Mouse (Mus musculus) mouse trophoblast stem cell (cell line): ENCODE measurements around the gene Cpt1c.

Source experiments
- in situ Hi-C, 2 experiments: fragments of 300-500 bp; cut with MseI, MboI; formaldehyde crosslinking; loops; 2 replicates in 1 of 2; 3 replicates in 1 of 2; pipeline ENCODE4 v1.15.1; 2025

Gene Cpt1c

DNA sequence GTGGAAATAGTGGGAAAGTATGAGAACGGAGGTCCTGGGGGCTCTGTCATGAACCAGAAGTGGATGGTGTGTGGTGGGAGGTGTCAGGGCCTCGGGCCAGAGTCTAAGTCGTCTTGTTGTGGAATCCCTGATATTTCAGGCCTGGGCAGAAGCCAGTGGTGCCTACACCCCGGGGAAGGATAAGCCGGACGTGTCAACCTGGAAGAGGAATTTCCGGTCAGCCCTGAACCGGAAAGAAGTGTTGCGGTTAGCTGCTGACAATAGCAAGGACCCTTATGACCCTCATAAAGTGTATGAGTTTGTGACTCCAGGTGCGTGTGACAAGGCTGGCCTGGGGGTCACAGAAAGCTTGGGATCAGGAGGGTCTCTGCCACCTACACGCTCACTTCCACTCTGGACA lies 25.1 kb upstream of the Cpt1c start:
- in situ Hi-C loops = no loop called here

DNA sequence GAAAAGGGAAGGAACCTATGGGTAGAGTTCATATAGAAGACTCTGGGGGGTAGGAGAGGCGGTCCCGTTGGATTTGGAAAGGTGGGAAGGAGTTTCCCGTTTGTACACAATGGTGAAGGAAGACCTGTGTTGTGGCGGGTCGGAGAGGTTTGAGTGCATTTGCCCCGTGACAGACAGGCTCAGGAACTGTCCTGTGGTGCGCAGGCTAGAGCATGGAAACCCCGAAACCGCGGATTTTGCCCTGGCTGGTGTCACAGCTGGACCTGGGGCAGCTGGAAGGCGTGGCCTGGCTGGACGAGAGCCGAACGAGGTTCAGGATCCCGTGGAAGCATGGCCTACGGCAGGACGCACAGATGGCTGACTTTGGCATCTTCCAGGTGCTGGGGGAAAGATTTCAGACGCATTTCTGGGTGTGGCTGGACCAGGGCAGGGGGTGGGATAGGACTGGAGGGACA lies 23.9 kb upstream of the Cpt1c start, which contains the start of gene Bcl2l12:
Bcl2l12 (minus strand) TSS at position 212 of the 455 bp plus-strand sequence.
- in situ Hi-C loops = no loop called here

DNA sequence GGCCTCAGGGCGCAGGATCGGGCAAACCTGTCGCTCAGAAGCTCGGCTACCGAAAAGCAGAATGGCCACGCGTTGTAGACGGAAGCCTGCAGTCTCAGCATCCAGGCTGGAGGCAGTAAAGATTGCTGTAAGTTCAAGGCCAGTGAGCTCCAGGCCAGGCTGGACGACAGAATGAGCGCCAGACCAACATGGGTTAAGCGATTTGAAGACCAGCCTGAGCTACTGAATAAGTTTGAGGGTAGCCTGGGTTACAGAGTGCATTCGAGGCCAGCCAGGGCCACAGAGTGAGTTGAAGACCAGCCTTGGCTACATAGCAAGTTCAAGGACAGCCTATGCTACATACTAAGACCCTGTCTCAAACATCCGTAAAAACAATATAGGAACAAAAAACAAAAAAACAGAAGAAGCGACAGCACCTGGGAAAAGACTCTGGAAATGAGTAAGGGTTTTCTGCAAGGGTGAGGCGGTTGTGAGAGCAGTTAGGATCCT lies 23.3 kb upstream of the Cpt1c start:
- in situ Hi-C loops = no loop called here

DNA sequence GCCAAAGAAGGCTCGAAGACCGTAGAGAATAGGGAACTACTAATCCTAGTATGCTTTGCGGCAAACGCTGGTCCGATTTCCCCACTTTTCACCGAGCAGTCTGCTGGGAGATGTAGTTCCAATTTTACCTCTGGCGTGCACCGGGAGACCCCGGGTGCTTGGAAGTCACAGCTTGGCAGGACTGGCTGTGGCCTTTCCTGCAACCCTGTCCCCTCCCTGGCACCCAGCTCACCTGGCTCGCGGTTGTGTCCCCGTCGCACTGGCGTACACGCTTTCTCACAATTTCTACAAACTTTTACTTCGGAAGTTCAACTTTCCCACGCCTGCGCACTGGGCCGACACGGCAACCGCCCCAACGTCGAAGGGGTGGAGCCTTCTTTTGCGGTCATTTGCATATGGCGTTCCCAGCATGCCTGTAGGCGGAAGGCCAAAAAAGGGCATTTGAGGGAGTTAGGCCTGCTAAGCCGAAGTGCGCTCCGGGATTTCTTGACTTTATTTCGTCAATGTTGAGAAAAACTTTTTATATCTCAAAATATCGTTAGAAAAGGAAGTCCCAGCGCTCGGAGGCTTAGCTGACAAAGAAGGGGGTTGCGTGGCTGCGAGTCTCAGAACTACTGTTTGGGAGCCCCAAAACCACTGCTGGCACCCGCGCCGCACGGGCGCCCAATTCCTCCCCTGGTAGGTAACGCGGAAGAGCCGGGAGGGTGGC lies 22.7 kb upstream of the Cpt1c start, which contains the start of gene Irf3:
Irf3 (plus strand) TSS at position 418 of the 709 bp plus-strand sequence.
- in situ Hi-C loops = no loop called here

DNA sequence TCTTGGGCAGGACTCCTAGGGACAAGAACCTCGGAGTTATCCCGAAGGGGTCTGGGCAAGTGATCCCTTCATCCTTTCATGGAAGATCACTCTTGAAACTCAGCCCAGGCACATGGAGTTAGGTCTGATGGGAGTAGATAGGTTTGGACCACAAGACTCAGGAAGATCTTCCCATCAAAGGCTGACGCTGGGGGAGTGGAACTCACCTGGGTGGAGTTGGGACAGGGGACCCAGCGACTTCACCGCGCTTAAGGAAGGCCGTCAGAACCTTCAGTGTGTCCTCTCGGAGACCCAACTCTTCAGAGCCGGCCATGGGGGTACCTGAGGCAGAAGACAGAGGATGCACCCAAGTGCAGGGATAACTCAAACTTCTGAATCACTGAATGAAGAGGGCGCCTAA lies 22.0 kb upstream of the Cpt1c start:
- in situ Hi-C loops = no loop called here

DNA sequence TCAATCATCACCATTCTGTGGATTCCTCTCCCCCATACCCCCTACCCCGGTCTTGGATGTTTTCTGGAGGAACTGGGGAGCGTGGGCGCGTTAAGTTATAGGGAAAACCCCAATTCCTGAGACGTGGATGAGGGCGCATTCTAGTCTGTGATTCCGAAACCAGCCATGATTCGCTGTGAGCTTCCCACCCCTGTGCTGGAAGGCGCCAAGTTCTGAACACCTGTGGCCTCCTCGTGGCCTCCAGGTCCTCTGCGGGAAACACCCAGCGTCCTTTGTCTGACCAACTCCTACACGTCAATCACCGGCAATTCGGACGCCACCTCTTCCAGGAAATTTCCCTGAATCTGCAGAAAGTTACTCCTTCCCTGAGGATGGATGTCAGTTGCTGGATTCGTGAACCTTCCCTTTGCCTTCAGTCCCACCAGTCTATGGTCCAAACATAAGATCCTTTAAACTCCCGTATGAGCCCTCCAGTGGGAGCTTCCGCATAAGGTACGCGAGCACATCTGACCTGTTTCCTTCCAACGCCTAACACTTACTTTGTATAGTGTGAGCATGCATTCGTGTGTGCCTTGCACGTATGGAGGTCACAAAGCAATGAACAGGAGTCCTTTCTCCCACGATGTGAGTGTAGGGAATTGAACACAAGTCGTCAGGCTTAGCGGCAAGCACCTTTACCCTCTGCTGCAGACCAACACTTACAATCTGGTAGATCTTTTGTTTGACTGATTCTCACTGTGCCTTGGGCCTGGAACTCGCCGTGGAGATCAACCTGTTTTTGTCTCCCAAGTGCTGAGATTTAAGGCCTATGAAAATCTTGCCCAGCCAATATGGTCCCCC lies 12.4 kb upstream of the Cpt1c start:
- in situ Hi-C loops = no loop called here

DNA sequence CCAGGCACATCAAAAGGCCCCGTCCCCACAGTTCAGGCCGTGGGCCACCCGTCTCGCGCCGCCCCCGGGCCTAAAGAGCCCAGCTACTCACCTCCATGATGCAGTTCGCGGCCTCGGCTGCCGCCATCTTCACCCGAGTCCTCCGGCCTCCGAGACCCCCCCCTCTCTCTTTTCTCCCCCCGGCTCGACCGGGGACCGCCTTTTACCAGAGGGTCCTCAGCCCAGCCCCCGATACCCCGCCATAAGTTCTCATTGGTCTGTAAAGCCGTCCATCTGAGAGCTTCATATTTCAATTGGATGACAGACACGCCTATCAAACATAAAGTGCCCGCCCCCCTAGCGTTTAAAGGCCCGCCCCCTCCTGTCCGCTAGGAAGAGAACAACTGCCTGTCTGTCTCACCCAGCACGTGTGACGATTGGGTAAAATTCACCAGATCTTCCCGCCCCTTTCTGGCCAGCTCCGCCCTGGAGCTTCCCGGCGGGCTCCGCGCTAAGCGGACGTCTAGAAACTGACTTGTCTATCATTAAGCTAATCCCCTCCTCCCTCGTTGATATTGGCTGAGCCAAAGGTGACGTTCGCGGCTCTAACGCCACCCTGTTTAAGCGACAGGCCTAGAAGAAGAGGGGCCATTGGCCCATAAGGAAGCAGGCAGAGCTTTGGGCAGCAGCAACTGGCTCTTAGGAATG lies 11.7 kb upstream of the Cpt1c start, which contains the start of gene Prmt1:
Prmt1 (minus strand) TSS at position 377 of the 687 bp plus-strand sequence.
- in situ Hi-C loops = no loop called here

DNA sequence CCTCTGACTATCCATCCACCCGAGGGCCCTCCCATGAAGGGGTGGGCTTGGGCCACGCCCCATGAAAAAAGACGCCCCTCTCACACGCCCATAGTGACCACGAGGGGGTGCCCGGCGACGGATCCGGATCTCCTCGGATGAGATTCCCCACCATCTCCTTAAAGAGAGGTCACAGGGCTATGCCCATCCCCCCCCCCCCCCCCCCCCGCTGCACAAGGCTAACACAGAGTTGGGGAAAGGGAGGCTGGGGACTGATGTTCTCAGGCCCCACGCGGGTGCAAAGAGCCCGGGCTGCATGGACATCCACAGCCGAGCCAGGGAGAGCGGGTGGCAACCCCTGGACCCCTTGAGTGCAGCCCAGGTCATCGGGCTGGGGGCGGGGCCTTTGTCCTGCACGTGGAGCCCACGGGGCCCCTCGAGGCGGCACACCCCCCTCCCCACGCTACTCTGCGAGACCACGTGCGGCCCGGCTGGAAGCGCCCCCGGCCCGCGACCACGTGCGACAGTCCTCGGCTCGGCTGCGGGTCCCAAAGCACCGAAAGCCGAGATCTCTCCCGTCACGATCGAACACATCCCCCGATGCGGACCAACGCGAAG lies 11.0 kb upstream of the Cpt1c start:
- in situ Hi-C loops = no loop called here

DNA sequence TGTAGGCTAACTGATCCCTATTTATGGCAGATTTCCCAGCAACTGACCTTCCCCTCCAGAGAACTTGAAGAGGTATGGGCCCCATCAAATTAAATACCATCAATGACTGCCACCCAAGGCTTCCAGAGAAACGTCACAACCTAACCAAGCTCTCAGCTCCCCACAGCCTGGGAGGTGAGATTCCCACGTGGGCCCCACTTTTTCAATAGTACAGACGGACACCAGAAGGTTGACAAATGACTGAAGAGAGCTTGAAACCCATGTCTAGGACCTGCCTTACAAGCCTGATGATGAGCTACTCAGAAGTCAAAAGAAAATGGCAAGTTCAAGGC lies 10.1 kb upstream of the Cpt1c start:
- in situ Hi-C loops = no loop called here

DNA sequence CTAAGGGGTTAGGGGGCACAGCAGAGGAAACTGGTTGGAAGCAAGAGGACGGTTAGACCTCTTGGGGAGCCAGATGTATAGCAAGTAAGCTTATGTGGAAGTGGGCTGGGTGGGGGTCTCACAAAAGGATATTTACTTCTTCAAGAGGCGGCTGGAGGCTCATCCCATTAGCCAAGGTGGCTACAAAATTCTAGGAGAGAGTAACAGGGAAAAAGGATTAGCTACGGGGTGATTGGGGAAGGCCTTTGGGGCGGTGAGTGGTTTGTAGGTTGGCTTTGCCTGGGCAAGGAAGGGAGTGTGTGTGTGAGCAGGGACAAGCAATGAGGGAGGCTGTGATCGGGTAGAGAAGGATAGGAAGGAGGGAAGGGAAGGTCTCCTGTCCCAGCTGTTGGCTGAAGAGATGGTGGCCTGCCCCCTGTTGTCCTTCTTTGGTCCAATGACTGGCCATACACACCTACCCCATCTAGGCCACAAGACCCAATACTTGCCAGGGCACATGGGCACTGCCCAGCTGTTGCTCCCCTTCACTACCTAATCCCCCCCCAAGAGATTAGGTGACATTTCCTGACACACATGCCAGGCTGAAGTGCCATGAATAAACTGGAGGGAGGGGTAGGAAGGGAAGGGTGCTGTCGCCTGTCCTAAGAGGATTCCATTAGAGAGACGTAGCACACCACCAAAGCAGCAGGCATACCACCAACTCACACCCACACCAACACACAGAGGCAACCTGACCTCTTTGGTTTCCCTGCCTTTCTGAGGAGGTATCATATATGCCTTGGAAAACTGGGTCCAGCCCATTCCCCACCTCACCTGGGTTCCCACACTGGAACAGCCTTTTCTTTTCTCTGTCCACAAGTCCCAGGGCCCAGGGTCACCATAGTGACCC lies 9.5 kb upstream of the Cpt1c start:
- in situ Hi-C loops = no loop called here

DNA sequence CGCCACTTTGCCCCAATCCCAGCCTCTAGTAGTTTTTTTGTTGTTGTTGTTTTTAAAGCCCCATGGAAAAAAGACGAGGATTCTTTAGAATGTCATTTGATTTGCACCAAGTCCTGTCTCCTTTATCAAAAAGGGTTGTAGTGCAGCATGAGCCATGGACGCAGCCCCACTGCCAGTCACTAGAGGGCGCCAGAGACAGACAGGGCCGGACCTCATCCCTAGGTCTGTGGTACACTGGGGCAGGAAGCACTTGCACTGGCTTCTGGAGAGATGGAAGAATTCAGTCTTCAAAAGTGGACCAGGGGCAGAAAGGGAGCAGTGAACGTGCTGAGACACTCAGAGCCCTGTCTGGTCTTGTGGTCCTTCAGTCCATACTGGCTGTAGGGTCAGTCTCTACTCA lies 8.4 kb upstream of the Cpt1c start:
- in situ Hi-C loops = no loop called here

DNA sequence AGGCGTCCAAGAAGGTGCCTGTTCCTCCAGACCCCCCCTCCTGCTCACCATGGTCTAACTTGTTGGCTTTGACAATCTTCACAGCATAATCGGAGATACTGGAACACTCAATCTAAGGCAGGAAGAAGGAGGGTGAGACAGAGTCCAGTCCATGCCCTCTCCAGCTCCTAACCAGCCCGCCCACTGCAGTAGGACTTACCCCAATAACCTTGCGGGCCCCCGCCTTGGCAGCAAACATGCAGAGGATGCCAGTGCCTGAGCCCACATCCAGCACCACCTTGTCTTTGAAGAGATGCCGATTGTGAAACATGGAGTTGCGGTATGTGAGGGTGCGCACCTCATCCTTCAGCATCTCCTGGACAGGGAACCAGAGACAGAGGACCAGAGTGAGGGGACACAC lies 6.9 kb upstream of the Cpt1c start:
- in situ Hi-C loops = no loop called here

DNA sequence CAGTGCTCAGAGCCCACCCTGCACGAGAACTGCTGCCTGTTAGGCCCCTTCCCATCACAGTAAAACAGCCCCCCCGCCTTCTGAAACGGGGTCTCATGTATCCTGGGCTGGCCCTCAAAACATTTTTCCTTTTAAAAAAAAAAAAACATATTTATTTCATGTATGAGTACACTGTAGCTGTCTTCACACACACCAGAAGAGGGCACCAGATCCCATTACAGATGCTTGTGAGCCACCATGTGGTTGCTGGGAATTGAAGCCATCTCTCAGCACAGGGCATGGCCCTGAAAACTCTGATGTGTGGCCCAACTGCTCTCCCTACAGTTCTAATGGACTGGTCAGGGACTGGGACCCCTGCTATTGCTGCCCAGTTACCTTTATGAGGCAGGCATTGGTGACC lies 3.6 kb upstream of the Cpt1c start:
- in situ Hi-C loops = no loop called here

DNA sequence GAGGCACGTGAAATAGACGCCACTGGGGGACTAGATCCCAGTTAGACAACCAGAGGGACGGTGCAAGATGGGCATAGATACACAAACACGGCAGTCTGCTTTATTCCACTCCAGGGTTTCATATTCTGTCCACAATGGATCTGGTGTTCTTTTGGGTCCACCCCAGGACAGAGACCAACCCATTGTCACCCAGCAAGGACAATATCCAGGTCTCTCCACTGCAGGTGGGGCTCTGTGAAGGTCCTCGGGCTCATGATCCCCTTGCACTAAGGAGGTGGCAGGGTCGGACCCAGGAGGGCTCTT lies 417 bp upstream of the Cpt1c start:
- in situ Hi-C loops = no loop called here

DNA sequence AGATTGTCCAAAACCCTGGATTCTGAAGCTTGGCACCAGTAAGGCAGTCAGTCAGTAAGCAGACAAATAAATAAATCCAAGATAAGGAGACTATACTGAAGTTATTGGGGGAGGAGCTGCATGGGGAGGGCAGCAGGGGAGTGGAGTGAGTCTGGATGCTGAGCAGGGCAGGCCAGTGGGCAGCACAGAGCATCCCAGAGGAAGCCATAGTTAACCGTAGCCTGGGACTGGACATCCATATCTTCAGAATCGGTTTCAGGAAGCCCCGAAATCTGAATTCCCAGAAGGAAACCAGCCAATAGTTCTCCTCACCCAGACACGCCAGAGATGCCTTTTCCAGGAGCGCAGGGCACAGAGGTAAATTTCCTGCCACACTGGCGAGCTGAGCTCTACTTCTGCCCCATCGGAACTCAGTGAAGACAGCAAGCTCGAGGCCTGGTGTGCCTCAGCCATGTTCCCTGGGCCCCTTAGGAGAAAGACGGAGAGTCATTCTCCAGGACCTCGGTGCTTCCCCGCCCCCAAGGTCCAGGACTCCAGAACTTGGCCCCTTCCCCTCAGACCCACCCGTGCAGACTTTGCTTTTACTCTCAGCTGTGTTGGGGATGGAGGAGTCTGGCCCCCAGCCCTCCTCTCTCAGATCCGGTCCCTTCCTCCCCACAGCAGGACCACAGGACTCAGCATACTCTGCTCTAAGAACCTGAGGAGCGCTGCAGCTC lies 1.1 kb downstream of the Cpt1c start:
- in situ Hi-C loops = no loop called here

DNA sequence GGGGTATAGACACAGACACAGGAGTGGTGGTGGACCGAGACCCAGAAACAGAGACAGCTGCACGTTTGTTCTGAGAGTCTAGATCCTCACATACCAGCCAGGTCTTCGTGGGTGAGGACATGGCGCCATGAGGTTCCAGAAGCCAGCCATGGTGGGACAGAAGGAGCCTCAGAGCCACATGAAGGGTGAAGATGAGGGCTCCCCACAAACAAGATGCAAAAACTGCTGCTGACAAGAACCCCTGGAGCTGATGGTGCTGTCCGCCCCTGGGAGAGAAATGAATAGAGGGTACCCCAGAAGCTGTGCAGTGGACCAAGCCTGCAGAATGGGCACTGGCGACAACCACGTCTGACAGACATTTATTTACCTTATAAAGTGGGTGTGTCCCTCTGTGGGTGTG lies 3.5 kb downstream of the Cpt1c start:
- in situ Hi-C loops = no loop called here

DNA sequence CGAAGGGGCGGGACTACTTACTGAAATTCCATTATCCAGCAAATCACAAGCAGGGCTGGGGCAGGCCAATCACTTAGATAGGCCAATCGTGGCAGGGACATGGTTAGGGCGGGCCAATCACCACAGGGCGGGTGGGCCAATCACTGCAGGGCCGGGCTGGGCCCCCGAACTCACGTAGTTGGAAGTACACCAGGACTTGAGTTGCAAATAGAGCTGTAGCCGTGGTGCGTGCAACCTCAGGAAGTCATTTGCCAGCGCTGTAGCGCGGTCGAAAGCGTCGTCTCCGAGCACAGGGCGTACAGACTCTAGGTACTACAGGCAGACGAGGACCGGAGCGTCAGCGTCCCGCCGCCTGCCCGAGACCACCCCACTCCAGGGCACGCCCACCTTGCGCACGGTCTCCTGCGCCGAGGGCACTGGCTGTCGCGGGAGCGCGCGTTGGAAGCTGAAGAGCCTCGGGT lies 4.4 kb downstream of the Cpt1c start:
- in situ Hi-C loops = no loop called here

DNA sequence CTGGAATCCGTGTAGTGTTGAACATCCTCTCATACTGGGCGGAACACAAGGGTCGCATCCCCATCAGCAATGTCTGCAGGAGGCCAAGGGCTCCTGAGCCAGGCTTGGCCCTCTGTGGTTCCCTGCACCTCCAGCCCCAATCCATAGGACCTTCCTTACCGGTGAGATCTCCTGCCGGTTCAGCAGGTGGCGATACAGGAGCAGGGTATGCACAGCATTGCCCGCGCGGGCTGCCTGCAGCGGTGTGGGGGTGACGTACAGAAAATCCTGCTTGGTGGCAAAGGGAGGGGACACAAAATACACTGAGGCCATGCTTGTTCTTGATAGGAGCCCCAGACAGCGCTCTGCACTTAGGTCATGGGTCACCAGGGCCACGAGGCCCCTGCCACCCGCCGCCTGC lies 8.0 kb downstream of the Cpt1c start:
- in situ Hi-C loops = no loop called here

DNA sequence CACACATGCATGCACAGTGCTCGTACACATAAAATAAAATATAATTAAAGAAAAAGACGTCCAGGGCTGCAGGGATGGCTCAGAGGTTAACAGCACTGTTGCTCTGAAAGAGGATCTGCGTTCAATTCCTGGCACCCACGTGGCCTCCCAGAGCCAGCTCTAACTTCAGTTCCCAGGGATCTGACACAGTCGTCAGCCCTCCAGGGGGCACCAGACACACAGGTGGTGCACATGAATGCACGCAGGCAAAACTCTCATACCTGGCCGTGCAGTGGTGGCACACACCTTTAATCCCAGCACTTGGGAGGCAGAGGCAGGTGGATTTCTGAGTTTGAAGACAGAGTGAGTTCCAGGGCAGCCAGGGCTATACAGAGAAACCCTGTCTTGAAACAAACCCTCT lies 8.7 kb downstream of the Cpt1c start:
- in situ Hi-C loops = no loop called here

DNA sequence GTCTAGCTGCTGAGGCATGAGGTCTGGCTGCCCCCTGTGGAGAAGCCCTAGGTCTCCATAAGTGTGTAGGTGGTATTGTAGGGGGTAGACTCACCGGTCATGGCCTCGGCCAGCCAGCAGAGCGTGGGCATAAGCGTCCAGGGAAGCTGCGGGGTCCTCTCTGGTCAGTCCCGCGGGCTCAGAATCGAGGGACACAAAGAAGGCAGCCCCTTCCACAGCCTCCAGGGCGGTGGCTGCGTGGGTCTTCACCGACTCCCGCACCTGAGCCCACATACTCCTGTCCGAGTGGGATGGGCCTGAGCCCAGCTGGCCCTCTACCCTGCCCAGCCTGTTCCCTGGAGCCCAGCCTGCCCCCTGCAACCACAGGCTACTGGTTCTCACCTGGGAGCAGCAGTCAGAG lies 9.7 kb downstream of the Cpt1c start:
- in situ Hi-C loops = no loop called here
